Mouse (Mus musculus) heart, embryonic 12.5 days (tissue): ENCODE results near the gene C8g. TPM values are rescaled to one million over a fixed set of nuclear protein-coding genes. Genes with fewer than 3 reads are reported as not detected.

Source experiments
- ATAC-seq: fragments of 200-750 bp; cut with Nextera tagmentation; 2 replicates; pipeline ENCODE4 v1.8.0; 2017; ENCODE audit warnings: moderate TSS enrichment, moderate library complexity; ENCODE audit not compliant: insufficient number of reproducible peaks, low FRiP score
- H3K27ac ChIP-seq: fragments of 300-500 bp; sonication (generic); 2 replicates; pipeline ENCODE4 v1.5.1; 2016; ENCODE audit warnings: mild to moderate bottlenecking, moderate library complexity; ENCODE audit not compliant: poor library complexity, severe bottlenecking
- H3K27me3 ChIP-seq: fragments of 300-500 bp; sonication (generic); replicated peaks from 2 replicates; pipeline ENCODE4 v1.6.1; 2016; ENCODE audit warnings: mild to moderate bottlenecking, moderate library complexity
- H3K36me3 ChIP-seq: fragments of 300-500 bp; sonication (generic); 2 replicates; pipeline ENCODE4 v1.6.1; 2016; ENCODE audit warnings: mild to moderate bottlenecking, moderate library complexity
- H3K4me1 ChIP-seq: fragments of 300-500 bp; sonication (generic); replicated peaks from 2 replicates; pipeline ENCODE4 v1.6.1; 2016; ENCODE audit warnings: mild to moderate bottlenecking
- H3K4me2 ChIP-seq: fragments of 300-500 bp; sonication (generic); 2 replicates; pipeline ENCODE4 v1.6.1; 2016; ENCODE audit warnings: mild to moderate bottlenecking, moderate library complexity
- H3K4me3 ChIP-seq: fragments of 300-500 bp; sonication (generic); 2 replicates; pipeline ENCODE4 v1.5.1; 2016; ENCODE audit warnings: mild to moderate bottlenecking
- H3K9ac ChIP-seq: fragments of 300-500 bp; sonication (generic); 2 replicates; pipeline ENCODE4 v1.6.1; 2016; ENCODE audit warnings: mild to moderate bottlenecking, moderate library complexity
- H3K9me3 ChIP-seq: fragments of 300-500 bp; sonication (generic); replicated peaks from 2 replicates; pipeline ENCODE4 v1.6.1; 2016; ENCODE audit warnings: mild to moderate bottlenecking, moderate library complexity
- WGBS: fragments of 180-500 bp; shearing (Covaris S2); methylation state at CpG from one replicate; pipeline ENCODE4 v1.1.7; 2016; 5-methylcytosine and 5-hydroxymethylcytosine counted together
- polyA plus RNA-seq: library from polyadenylated mRNA; unstranded; fragments of >200 nt; fragmentation: Nextera tagmentation; extraction: Ambion mirVana; gene quantifications from 2 replicates; pipeline ENCODE4 v1.2.1, GENCODE M21; 2016

C8g gene
- 2.4 and 3.3 TPM in 2 replicates for polyA plus RNA-seq

GRCm38 (mm10) chr2:25501593-25502486 is at the start of gene C8g:
Gene C8g, minus strand, starts transcription at chr2:25501719.
- no peak for ATAC-seq
- H3K4me2 ChIP-seq, result peak within 1 kb of the TSS; percentile 97
- peak within 1 kb of the TSS; percentile 94 for H3K4me3 ChIP-seq
- H3K4me1 ChIP-seq, result peaks cover 22% of the 10 kb centered on the region
- H3K9ac ChIP-seq, result peak within 1 kb of the TSS; percentile 96
- peak within 1 kb of the TSS; percentile 60 for H3K27ac ChIP-seq
- H3K36me3 ChIP-seq, result peaks cover 32% of the 10 kb centered on the region
- H3K9me3 ChIP-seq, result no peaks in the 10 kb centered on the region
- no peaks in the 10 kb centered on the region for H3K27me3 ChIP-seq
- 75% methylated on average over 20 of the region's 20 CpGs for WGBS

GRCm38 (mm10) chr2:25551186-25551585 is 49.7 kb upstream of the C8g start:
- H3K9me3 ChIP-seq, result no peaks in the 10 kb centered on the region
- H3K4me3 ChIP-seq, result no peak overlapping the region
- 28% methylated on average over 5 of the region's 5 CpGs for WGBS
- no peaks in the 10 kb centered on the region for H3K36me3 ChIP-seq
- no peak for ATAC-seq
- H3K9ac ChIP-seq, result no peak overlapping the region
- H3K27me3 ChIP-seq, result no peaks in the 10 kb centered on the region
- no peak overlapping the region for H3K4me2 ChIP-seq
- no peaks in the 10 kb centered on the region for H3K4me1 ChIP-seq
- no peak overlapping the region for H3K27ac ChIP-seq

GRCm38 (mm10) chr2:25549021-25549991 is 47.8 kb upstream of the C8g start:
- ATAC-seq, result no peak
- no peak overlapping the region for H3K9ac ChIP-seq

GRCm38 (mm10) chr2:25546811-25547491 is 45.4 kb upstream of the C8g start, which contains the start of gene Traf2:
Gene Traf2, minus strand, starts transcription at chr2:25546940.
- H3K4me3 ChIP-seq, result peak within 1 kb of the TSS; percentile 76
- H3K9ac ChIP-seq, result peak within 1 kb of the TSS; percentile 89
- no peaks in the 10 kb centered on the region for H3K9me3 ChIP-seq
- H3K4me1 ChIP-seq, result peaks cover 20% of the 10 kb centered on the region
- H3K27ac ChIP-seq, result peak within 1 kb of the TSS; percentile 67
- 3% methylated on average over 47 of the region's 48 CpGs for WGBS
- ATAC-seq, result peak; percentile 99
- H3K4me2 ChIP-seq, result peak within 1 kb of the TSS; percentile 88
- no peaks in the 10 kb centered on the region for H3K27me3 ChIP-seq
- peaks cover 6% of the 10 kb centered on the region; the same call in 1 of the 2 replicates for H3K36me3 ChIP-seq

More at GRCm38 (mm10) chr2:25549021-25549991, 47.8 kb upstream of the C8g start:
- Histone ChIP-seq H3K4me3 (no peak overlapping the region), H3K36me3 (peaks cover 6% of the 10 kb centered on the region; the same call in 1 of the 2 replicates), H3K9me3 (no peaks in the 10 kb centered on the region), H3K4me2 (no peak overlapping the region), H3K27me3 (no peaks in the 10 kb centered on the region), H3K27ac (no peak overlapping the region), H3K4me1 (peaks cover 14% of the 10 kb centered on the region)
- WGBS, result 66% methylated on average over 9 of the region's 9 CpGs

- Histone ChIP-seq H3K4me3 (peak overlapping the region; percentile 76), H3K4me1 (peaks cover 25% of the 10 kb centered on the region), H3K9ac (peak overlapping the region; percentile 89), H3K27ac (peak overlapping the region; percentile 67), H3K27me3 (no peaks in the 10 kb centered on the region), H3K9me3 (no peaks in the 10 kb centered on the region), H3K36me3 (peaks cover 6% of the 10 kb centered on the region; the same call in 1 of the 2 replicates), H3K4me2 (peak overlapping the region; percentile 88)
- ATAC-seq, result peak; percentile 78
- 7% methylated on average over 40 of the region's 43 CpGs for WGBS
Measured at GRCm38 (mm10) chr2:25545996-25546810, 44.7 kb upstream of the C8g start.

GRCm38 (mm10) chr2:25541644-25542367 is 40.3 kb upstream of the C8g start:
- WGBS, result 87% methylated on average over 10 of the region's 10 CpGs
- Histone ChIP-seq H3K9ac (no peak overlapping the region), H3K27ac (no peak overlapping the region), H3K27me3 (no peaks in the 10 kb centered on the region), H3K4me1 (peaks cover 25% of the 10 kb centered on the region), H3K4me3 (no peak overlapping the region), H3K9me3 (no peaks in the 10 kb centered on the region), H3K4me2 (no peak overlapping the region), H3K36me3 (peaks cover 28% of the 10 kb centered on the region)
- ATAC-seq, result no peak

- no peak for ATAC-seq
Measured at GRCm38 (mm10) chr2:25540541-25540948, 39.0 kb upstream of the C8g start.

GRCm38 (mm10) chr2:25536531-25536930 is 35.0 kb upstream of the C8g start:
- H3K27ac ChIP-seq, result no peak overlapping the region
- peaks cover under 1% of the 10 kb centered on the region; the same call in 1 of the 2 replicates for H3K4me1 ChIP-seq
- peaks cover 66% of the 10 kb centered on the region for H3K36me3 ChIP-seq
- H3K27me3 ChIP-seq, result no peaks in the 10 kb centered on the region
- H3K9me3 ChIP-seq, result no peaks in the 10 kb centered on the region
- WGBS, result 62% methylated on average over 8 of the region's 8 CpGs
- no peak overlapping the region for H3K9ac ChIP-seq
- ATAC-seq, result no peak
- no peak overlapping the region for H3K4me3 ChIP-seq
- no peak overlapping the region for H3K4me2 ChIP-seq

More at GRCm38 (mm10) chr2:25540541-25540948, 39.0 kb upstream of the C8g start:
- H3K9me3 ChIP-seq, result no peaks in the 10 kb centered on the region
- WGBS, result 96% methylated on average over 4 of the region's 4 CpGs
- H3K9ac ChIP-seq, result no peak overlapping the region
- no peak overlapping the region for H3K4me3 ChIP-seq
- H3K4me2 ChIP-seq, result no peak overlapping the region
- peaks cover 19% of the 10 kb centered on the region for H3K4me1 ChIP-seq
- no peaks in the 10 kb centered on the region for H3K27me3 ChIP-seq
- peaks cover 40% of the 10 kb centered on the region for H3K36me3 ChIP-seq
- H3K27ac ChIP-seq, result no peak overlapping the region

- no peak overlapping the region for H3K27ac ChIP-seq
- no peak overlapping the region for H3K4me2 ChIP-seq
- 93% methylated on average over 2 of the region's 2 CpGs for WGBS
- no peak overlapping the region for H3K4me3 ChIP-seq
- no peak overlapping the region for H3K9ac ChIP-seq
- ATAC-seq, result no peak
- H3K27me3 ChIP-seq, result no peaks in the 10 kb centered on the region
- peaks cover 80% of the 10 kb centered on the region for H3K36me3 ChIP-seq
- H3K9me3 ChIP-seq, result no peaks in the 10 kb centered on the region
- no peaks in the 10 kb centered on the region for H3K4me1 ChIP-seq
Measured at GRCm38 (mm10) chr2:25534866-25535182, 33.3 kb upstream of the C8g start.
